Mouse (Mus musculus) splenic B cell, adult 2 months (primary cell): ENCODE measurements around the gene Vmn2r52.
"Not testable (repeated sequence)": the region's sequence is repeated elsewhere in the genome, so short reads cannot be mapped to it uniquely, and the experiment has no call there.

Experiments used
- DNase-seq: peaks from one replicate; pipeline ENCODE4 v3.0.0-alpha.2; 2011; ENCODE audit warnings: low read depth, low spot score
- H3K27me3 ChIP-seq: 2 replicates; pipeline ENCODE4 v1.6.1; 2012; ENCODE audit warnings: mild to moderate bottlenecking, low read length, moderate library complexity, mixed read lengths; ENCODE audit not compliant: control insufficient read depth, poor library complexity, insufficient read depth, severe bottlenecking
- H3K36me3 ChIP-seq: 2 replicates; pipeline ENCODE4 v1.6.1; 2012; ENCODE audit warnings: mild to moderate bottlenecking, low read length, moderate library complexity, mixed read lengths; ENCODE audit not compliant: control insufficient read depth, poor library complexity, insufficient read depth, severe bottlenecking

The Vmn2r52 gene

DNA sequence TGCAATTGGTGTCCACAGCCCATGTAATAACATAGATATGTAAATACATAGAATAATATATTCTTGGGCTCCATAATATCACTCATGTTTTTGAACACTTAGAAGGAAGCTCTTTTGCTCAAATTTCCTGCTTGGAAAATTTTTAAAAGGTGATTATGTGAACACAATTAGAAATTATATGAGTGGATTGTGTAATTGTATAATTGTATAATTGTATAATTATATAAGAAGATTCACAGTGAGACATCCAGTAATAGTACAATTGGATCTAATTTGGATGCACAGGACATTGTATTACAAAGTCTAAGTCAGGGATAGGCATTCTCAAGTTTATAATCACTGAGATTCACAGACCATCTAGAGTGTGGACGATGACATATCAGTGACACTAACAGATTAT lies at the start of gene Vmn2r52:
TSS of gene Vmn2r52 (minus strand) at position 101 of the 400 bp plus-strand sequence.
- DNase-seq, result no peak
- Histone ChIP-seq H3K27me3 (no peaks in the 10 kb centered on the region), H3K36me3 (no peaks in the 10 kb centered on the region)

DNA sequence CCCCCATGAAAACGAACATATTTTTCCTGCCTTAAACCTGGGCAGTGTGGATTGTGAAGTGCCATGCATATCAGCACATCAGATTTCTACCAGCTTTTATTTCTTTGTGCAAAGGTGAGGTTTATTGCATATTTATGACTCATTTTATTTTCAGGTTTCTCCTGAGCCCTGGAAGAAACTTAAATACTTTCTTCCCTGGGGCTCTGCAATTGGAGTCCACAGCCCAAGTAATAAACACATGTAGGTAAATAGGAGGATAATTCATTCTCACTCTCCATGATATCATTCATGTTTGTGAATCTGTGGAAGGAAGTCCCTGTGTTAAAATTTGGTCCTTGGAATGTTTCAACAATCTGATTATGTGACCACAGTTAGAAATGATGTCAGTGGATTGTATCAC lies 70.7 kb downstream of the Vmn2r52 start, which contains the start of gene Vmn2r51:
TSS of gene Vmn2r51 (minus strand) at position 101 of the 400 bp plus-strand sequence.
- not testable (repeated sequence) for H3K27me3 ChIP-seq, DNase-seq, H3K36me3 ChIP-seq
